Mouse (Mus musculus) kidney, postnatal 4 days (tissue): ENCODE measurements around the gene Rora.

ENCODE experiments used
- DNase-seq, 2 experiments: peaks; one replicate each; pipeline ENCODE4 v3.0.0; 2021; ENCODE audit warnings: mixed read lengths in 2 of 2

Gene Rora

GRCm38 (mm10) chr9:68689351-68689750 lies 35.8 kb downstream of the Rora start:
- peak; percentile 18 to 53 for DNase-seq

- peak in 1 of 2 experiments; percentile 10 for DNase-seq
These were observed 41.4 kb downstream of the Rora start for GRCm38 (mm10) chr9:68694889-68695495.

GRCm38 (mm10) chr9:68695496-68695969 lies 41.9 kb downstream of the Rora start:
- peak; percentile 74 to 81 for DNase-seq

GRCm38 (mm10) chr9:68696425-68696956 lies 42.9 kb downstream of the Rora start:
- DNase-seq = no peak

DNA sequence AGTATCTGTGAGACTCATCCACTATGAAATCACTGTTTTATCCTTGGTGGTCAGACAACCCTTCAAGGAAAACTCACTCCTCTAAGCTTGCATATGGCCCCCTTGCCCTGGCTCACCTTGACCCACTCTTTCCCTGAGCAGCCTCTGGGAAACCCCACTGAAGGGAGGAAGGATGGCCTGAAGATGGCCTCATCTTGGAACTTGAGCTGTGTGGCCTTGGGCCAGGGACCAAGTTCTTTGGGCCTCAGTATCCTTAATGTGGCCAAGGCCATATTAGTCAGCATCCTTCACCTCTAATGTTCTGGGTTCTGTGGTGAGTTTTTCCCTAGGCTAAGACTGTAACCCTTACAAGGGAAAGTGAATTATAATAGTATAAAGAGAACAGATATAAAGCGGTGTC lies 45.8 kb downstream of the Rora start:
- no peak for DNase-seq

DNA sequence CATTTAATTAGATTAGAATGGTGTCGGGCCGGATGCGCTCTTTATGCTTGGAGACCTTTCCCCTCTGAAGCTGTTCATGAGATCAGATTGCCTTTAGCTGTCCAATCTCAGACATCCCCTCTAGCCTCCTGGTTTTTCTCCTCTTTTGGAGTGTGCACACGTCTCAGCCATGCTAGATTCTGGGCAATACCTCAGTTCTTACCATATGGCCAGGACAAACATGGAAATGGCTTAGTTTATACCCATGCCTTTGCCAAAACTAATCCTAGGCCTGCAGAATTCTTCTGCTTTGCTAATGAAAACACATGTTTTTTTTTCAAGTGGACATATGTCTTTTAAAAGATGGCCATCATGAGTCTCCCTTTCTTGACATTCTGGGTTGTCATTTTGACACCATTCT lies 46.3 kb downstream of the Rora start:
- peak in 1 of 2 experiments; percentile 23 for DNase-seq

GRCm38 (mm10) chr9:68707636-68708035 lies 54.0 kb downstream of the Rora start:
- DNase-seq = peak; percentile 34 to 51

DNA sequence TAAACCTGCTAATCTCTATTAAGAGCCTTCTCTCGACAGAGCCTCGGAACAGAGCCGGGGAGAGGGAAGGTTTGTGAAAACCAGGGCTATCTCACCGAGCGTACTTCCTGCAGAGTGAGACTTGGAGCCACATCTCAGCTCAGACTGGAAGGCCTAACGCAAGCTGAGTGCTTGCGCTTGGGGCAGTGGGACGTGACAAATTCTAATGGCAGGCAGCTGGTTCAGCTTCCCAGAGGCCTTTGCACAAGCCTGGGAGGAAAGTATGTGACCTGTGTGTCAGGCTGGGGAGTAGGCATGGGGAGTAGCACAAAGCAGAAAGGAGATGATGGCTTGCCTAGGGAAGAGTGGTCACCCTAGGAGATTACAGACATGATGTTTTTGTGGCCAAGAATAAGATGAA lies 55.6 kb downstream of the Rora start:
- peak; percentile 26 to 42 for DNase-seq

DNA sequence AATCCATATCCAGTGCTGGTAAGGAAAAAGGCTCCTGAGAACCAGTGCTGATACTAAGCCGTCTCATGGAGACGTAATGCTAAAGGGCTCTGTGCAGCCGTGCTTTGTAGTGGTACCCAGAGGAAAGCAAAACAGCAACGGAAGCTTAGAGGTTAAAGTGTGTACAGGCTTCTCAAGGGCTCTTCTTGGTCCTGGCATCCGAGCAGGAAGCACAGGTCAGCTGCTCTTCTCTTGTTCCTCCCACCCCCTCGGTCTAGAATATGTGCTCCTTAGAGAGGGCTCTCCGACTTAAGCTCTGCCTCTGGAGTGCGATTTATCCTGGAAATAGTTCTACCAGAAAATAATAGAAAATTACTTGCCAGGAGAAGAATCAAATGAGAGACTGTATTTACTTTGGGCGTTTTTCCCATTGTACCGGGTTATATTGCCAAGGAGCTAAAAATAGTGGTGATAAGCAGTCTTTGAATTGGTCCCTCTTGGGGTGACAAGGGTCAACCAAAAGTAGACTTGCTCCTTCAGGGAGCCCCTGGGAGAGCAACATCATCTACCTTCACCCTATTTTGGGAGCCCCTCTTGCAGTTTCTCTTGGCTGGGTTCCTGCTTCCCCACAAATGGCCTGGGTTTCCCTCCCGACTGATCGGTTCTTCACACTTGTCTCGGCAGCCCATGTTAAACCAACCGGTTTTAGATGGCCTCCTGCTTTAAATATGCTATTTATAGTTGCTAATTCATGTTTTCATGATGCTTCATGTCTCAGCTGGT lies 57.5 kb downstream of the Rora start:
- DNase-seq = no peak

DNA sequence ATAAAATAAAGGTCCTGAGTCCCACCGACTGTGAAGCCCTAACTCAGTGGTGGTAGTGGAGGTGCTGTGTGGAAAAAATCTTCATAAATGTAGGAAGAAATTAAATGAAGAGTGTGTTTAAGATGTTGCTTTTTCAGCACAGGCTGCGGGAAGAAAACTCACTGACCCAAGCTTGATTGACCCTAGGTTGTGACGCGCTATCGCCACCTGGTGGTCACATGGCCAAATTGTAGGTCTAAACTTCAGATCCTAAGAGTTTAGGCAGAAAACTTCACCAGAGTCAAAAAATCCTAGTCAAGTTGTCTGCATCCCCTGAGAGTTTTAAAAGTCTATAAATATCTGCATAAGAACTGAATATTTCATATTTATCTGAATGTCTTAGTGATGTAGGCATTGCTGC lies 63.4 kb downstream of the Rora start:
- peak; percentile 51 to 54 for DNase-seq

GRCm38 (mm10) chr9:68718427-68718826 lies 64.8 kb downstream of the Rora start:
- DNase-seq = no peak

- no peak for DNase-seq
These were observed 65.7 kb downstream of the Rora start for GRCm38 (mm10) chr9:68719286-68719685.

DNA sequence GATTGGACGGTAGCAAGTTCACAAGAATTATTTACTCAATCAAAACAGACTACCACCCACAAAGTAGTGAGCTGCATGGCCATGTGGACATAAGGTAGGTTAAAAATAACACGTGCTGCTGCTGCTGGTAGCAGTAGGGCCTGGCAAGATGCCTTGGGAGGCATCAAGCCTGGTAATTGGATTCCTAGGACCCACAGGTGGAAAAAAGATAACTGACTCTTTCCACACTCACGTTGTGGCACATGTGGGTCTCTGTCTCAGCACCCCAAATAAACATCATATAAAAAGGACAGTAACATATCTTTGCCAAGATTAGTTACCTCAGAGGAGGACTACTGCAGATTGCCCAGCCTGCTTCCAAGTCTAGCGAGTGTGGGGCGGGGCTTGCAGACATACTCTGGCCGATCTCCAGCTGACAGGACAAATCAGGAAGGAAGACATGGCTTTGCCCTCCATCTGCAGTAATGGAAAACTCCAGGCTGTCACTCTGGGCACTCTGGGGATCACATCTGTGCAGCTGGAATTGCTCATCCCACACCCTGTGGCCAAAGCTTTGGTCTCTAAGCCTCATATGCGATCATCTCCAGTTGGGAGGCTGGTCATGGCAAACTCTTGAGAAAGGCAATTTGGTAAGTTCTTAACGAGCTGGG lies 71.2 kb downstream of the Rora start:
- peak in 1 of 2 experiments; percentile 22 for DNase-seq

DNA sequence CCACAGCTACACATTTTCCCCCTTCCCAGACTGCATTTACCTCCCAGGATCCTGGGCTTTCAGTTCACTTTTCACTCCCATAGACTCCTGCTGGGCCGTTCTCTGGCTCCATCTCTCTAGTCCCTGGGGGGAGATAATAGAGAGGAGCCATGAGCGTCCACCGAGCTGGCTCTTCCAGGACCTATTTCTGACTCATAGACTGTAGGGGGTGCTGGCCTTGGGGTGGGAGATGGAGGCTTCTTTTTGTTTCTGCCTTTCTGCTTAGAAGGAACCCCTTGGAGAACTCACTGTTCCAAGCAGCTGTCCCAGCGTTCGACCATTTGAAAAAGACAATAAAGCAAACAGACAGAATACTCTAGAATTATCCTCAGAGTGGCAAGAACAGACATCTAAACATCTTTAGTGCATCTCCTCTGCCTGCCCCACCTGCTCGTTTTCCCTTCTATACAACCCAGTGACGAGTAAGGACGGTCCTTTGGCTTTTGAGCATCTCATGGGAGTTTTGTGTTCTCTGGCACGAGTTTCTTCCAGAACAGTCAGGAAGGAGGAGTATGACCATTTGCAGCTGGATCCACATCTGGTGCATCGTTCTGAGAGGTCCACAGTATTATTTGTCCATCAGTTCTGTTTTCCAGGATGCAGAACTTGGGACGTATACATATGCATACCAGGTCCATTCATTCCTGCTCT lies 73.7 kb downstream of the Rora start:
- peak; percentile 9 to 13 for DNase-seq

- no peak for DNase-seq
These were observed 77.9 kb downstream of the Rora start for GRCm38 (mm10) chr9:68731438-68731837.

- DNase-seq = no peak
These were observed 79.3 kb downstream of the Rora start for GRCm38 (mm10) chr9:68732929-68733328.

DNA sequence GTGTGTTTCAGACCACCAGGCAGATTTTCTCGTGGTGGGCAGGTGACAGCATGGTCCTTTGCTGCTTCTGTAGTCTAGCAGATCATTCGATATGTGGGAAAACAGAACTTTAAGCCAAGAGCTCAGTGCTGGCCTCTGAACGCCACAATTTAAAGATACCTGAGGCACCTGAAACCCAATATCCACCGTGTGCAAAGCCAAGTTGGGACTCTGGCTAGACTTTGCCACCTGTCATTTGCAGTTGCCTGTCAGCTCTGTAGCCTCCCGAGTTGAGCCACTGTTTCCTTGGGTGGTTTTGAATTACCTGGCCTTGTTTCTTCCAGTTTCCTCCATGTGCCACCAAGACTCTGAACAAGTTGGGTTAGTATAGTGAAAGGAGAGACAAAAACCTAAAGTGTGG lies 82.3 kb downstream of the Rora start:
- no peak for DNase-seq

GRCm38 (mm10) chr9:68737197-68737736 lies 83.7 kb downstream of the Rora start:
- DNase-seq = no peak

- no peak for DNase-seq
These were observed 92.5 kb downstream of the Rora start for GRCm38 (mm10) chr9:68745931-68746646.

- DNase-seq = peak in 1 of 2 experiments; percentile 12
These were observed 103.4 kb downstream of the Rora start for GRCm38 (mm10) chr9:68756976-68757375.

DNA sequence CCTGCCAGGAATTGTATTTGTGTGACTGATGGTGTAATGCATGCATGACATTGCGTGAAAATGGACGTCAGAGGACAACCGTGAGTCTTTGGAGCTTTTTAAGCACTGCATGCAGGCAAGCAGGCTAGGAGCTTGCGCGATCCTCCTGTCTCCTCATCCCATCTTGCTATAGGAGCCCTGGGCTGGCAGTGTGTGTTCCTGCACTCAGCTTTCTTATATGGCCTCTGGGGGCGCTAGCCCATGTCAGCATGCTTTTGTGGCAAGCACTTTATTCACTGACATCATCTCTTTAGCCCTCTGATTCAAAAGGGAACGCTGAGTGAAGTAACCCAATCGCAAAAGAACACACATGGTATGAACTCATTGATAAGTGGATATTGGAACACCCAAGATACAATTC lies 105.7 kb downstream of the Rora start:
- no peak for DNase-seq

DNA sequence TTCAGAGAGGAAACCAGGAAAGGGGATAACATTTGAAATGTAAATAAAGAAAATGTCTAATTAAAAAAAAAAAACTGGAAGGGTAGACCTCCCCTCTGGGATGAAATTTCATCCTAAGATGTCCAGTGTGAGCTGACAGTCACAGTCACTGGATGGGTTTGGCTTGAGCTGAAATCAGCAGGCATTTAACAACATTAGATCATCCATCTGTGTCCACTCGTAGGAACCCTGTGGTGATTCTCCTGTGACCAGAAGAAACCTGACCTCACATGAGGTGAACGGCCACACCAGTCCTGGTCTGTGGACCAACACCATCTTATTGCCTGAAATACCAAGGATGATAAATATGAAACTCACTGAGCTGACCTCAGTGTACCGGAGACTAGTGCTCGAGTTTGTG lies 106.7 kb downstream of the Rora start:
- DNase-seq = no peak
